Mouse (Mus musculus): ENCODE measurements around the gene Tnfrsf17. TPM values are rescaled to one million over a fixed set of nuclear protein-coding genes. Genes with fewer than 3 reads are reported as not detected.

Gene Tnfrsf17
- polyA plus RNA-seq (2012; rRNA removed) = 4.0 and 4.6 TPM in 2 replicates

DNA sequence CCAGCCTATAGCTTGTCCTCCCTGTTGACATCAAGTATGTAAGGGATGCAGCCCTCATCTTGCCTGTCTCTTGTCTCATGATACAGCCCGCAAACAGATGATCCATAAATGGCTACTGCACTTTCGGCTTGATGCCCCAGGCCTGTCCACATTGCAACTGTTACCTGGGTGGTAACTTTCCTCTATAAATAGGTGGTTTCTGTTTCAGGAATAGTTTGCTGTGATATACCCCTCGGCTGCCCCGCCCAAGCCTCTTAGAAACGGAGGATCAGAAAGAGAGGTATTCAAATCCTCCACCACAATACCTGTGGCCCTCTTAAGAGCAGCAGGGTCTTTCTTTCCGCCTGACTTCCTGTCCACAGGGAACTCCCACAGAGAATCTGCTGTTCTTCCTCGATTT is at the start of gene Tnfrsf17:
Gene Tnfrsf17, plus strand, starts transcription at position 301 of the 400 bp plus-strand sequence.
- WGBS = 79% methylated on average over 7 of the region's 7 CpGs
- Histone ChIP-seq H3K36me3 (ENCODE audit: control insufficient read depth, insufficient read depth, low read length) (no peaks in the 10 kb centered on the region), H3K27me3 (ENCODE audit: control insufficient read depth, insufficient read depth, low read length) (no peaks in the 10 kb centered on the region), H3K27ac (ENCODE audit: insufficient read depth, low read length) (no peak within 1 kb of the TSS), H3K4me3 (ENCODE audit: extremely low read depth, insufficient read depth, insufficient read length) (no peak within 1 kb of the TSS), H3K4me1 (ENCODE audit: control insufficient read depth, insufficient read depth, insufficient read length) (peaks cover 12% of the 10 kb centered on the region; the same call in 1 of the 2 replicates)
- TF ChIP-seq POLR2A (IDR thresholded peaks at IDR 0.05; ENCODE audit: low read depth, low read length) (no peak), CTCF (IDR thresholded peaks at IDR 0.05; ENCODE audit: extremely low read depth, insufficient read depth, insufficient read length, insufficient replicate concordance) (no peak)
- DNase-seq (ENCODE audit: low read depth in 1 of 2, low spot score in 2 of 2) = no peak

DNA sequence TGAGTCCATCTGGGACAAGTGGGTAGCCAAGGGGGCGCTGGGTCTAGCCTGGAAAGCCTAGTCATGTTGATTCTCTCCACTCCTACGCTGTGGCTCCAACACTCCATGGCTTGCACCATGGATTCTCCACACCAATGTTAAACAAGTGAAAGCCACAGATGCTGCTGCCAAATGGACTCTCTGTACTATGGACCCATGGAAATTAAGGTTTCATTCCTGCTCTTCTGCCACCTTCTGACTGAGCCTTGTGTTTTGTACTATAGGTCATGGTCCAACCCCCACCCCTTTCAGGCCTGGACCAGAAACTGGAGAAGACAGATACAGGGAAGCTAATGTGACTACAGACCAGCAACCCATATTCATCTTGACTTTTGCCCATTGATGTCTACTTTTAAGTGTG is 47.1 kb upstream of the Tnfrsf17 start:
- Histone ChIP-seq H3K27me3 (ENCODE audit: control insufficient read depth, insufficient read depth, low read length) (no peaks in the 10 kb centered on the region), H3K4me3 (ENCODE audit: extremely low read depth, insufficient read depth, insufficient read length) (no peak overlapping the region), H3K36me3 (ENCODE audit: control insufficient read depth, insufficient read depth, low read length) (no peaks in the 10 kb centered on the region), H3K4me1 (ENCODE audit: control insufficient read depth, insufficient read depth, insufficient read length) (no peaks in the 10 kb centered on the region), H3K27ac (ENCODE audit: insufficient read depth, low read length) (no peak overlapping the region)
- TF ChIP-seq POLR2A (IDR thresholded peaks at IDR 0.05; ENCODE audit: low read depth, low read length) (no peak), CTCF (IDR thresholded peaks at IDR 0.05; ENCODE audit: extremely low read depth, insufficient read depth, insufficient read length, insufficient replicate concordance) (no peak)
- no peak for DNase-seq (ENCODE audit: low read depth in 1 of 2, low spot score in 2 of 2)
- 86% methylated on average over 2 of the region's 2 CpGs for WGBS

DNA sequence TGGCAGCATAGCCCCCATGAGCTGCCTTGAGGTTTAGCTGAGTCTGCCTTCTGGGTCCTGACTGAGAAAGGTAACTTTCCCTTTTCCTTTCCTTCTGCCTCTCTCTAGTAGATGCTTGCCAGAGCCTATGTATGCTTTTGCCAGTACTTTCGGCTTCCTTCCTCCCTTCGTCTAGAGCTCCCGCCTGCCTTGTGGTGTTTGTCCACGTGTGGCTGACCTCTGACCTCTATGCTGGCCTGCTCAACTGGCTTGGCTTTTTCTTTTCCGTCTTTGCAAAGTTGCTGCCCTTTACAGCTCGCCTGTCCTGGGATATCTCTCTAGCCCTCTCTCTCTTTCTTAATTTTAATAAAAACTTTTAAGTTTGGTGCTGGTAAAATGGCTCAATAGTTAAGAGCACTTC is 43.8 kb upstream of the Tnfrsf17 start:
- 51% methylated on average over 6 of the region's 6 CpGs for WGBS
- no peaks in the 10 kb centered on the region for H3K36me3 ChIP-seq (ENCODE audit: control insufficient read depth, insufficient read depth, low read length)

DNA sequence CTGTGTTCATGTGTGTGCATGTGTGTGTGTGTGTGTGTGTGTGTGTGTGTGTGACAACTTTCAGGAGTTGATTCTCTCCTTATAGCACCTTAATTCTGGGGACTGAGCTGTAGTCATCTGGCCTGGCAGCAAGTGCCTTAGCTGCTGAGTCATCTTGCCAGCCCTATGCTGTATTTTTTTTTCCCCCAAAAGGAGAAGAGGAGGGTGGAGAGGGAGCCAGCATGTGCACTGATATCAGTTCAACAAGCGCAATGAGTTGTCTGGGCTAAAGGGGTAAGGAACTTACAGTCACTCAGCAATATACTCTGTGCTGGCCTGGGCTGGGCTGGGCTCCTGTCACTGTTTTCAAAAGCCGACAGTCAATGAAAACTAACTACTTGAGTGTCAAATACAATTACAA is 43.0 kb upstream of the Tnfrsf17 start:
- Histone ChIP-seq H3K36me3 (ENCODE audit: control insufficient read depth, insufficient read depth, low read length) (no peaks in the 10 kb centered on the region), H3K4me3 (ENCODE audit: extremely low read depth, insufficient read depth, insufficient read length) (no peak overlapping the region), H3K27ac (ENCODE audit: insufficient read depth, low read length) (no peak overlapping the region), H3K27me3 (ENCODE audit: control insufficient read depth, insufficient read depth, low read length) (no peaks in the 10 kb centered on the region), H3K4me1 (ENCODE audit: control insufficient read depth, insufficient read depth, insufficient read length) (no peaks in the 10 kb centered on the region)
- 56% methylated on average over 2 of the region's 2 CpGs for WGBS
- DNase-seq (ENCODE audit: low read depth in 1 of 2, low spot score in 2 of 2) = no peak
- TF ChIP-seq CTCF (IDR thresholded peaks at IDR 0.05; ENCODE audit: extremely low read depth, insufficient read depth, insufficient read length, insufficient replicate concordance) (no peak), POLR2A (IDR thresholded peaks at IDR 0.05; ENCODE audit: low read depth, low read length) (no peak)

More for the DNA sequence above, 43.8 kb upstream of the Tnfrsf17 start:
- TF ChIP-seq POLR2A (IDR thresholded peaks at IDR 0.05; ENCODE audit: low read depth, low read length) (no peak), CTCF (IDR thresholded peaks at IDR 0.05; ENCODE audit: extremely low read depth, insufficient read depth, insufficient read length, insufficient replicate concordance) (no peak)
- Histone ChIP-seq H3K27me3 (ENCODE audit: control insufficient read depth, insufficient read depth, low read length) (no peaks in the 10 kb centered on the region), H3K27ac (ENCODE audit: insufficient read depth, low read length) (no peak overlapping the region), H3K4me3 (ENCODE audit: extremely low read depth, insufficient read depth, insufficient read length) (no peak overlapping the region), H3K4me1 (ENCODE audit: control insufficient read depth, insufficient read depth, insufficient read length) (no peaks in the 10 kb centered on the region)
- DNase-seq (ENCODE audit: low read depth in 1 of 2, low spot score in 2 of 2) = no peak

DNA sequence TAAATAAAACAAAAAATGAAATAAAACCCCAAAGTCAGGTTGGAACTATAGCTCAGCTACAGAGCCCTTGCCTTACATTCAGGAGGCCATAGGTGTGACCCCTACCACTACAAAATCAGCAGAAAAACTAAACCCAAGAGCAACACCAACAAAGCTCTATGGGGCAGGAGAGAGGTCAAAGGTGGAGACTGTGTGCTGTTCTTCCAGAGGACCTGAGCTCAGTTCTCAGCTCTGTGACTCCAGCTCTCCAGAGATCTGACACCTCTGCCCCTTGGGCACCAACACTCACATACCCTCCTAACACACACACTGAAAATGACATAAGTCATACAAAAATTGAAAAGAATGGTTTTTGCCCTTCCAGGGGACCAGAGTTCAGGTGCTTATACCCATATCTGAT is 42.5 kb upstream of the Tnfrsf17 start:
- H3K36me3 ChIP-seq (ENCODE audit: control insufficient read depth, insufficient read depth, low read length) = no peaks in the 10 kb centered on the region
- H3K4me3 ChIP-seq (ENCODE audit: extremely low read depth, insufficient read depth, insufficient read length) = no peak overlapping the region
- no peaks in the 10 kb centered on the region for H3K27me3 ChIP-seq (ENCODE audit: control insufficient read depth, insufficient read depth, low read length)
- no peaks in the 10 kb centered on the region for H3K4me1 ChIP-seq (ENCODE audit: control insufficient read depth, insufficient read depth, insufficient read length)
- no peak for DNase-seq (ENCODE audit: low read depth in 1 of 2, low spot score in 2 of 2)
- TF ChIP-seq CTCF (IDR thresholded peaks at IDR 0.05; ENCODE audit: extremely low read depth, insufficient read depth, insufficient read length, insufficient replicate concordance) (no peak), POLR2A (IDR thresholded peaks at IDR 0.05; ENCODE audit: low read depth, low read length) (no peak)
- H3K27ac ChIP-seq (ENCODE audit: insufficient read depth, low read length) = no peak overlapping the region

DNA sequence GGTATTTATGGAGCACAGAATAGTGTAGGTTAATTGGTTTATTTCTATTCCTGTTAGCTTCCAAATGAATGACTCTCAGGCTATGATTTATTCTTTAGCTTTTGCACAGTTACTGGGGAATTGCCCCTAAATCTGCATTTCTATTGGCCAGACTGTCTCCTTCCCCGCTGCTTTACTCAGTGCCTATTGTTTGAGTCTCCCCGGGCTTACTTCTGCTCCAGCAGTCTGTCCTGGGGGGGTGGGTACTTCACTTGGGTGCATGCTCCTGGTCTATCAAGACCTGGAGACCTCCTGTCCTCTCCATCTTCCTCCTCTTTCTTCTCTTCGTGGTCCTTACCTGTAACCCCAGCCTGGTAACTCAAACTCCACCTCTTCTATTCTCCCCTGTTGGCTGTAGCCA is 36.7 kb upstream of the Tnfrsf17 start:
- H3K27ac ChIP-seq (ENCODE audit: insufficient read depth, low read length) = no peak overlapping the region
- DNase-seq (ENCODE audit: low read depth in 1 of 2, low spot score in 2 of 2) = no peak
- no peaks in the 10 kb centered on the region for H3K27me3 ChIP-seq (ENCODE audit: control insufficient read depth, insufficient read depth, low read length)
- H3K4me1 ChIP-seq (ENCODE audit: control insufficient read depth, insufficient read depth, insufficient read length) = no peaks in the 10 kb centered on the region
- no peaks in the 10 kb centered on the region for H3K36me3 ChIP-seq (ENCODE audit: control insufficient read depth, insufficient read depth, low read length)
- H3K4me3 ChIP-seq (ENCODE audit: extremely low read depth, insufficient read depth, insufficient read length) = no peak overlapping the region
- 80% methylated on average over 3 of the region's 3 CpGs for WGBS
- TF ChIP-seq POLR2A (IDR thresholded peaks at IDR 0.05; ENCODE audit: low read depth, low read length) (no peak), CTCF (IDR thresholded peaks at IDR 0.05; ENCODE audit: extremely low read depth, insufficient read depth, insufficient read length, insufficient replicate concordance) (no peak)

DNA sequence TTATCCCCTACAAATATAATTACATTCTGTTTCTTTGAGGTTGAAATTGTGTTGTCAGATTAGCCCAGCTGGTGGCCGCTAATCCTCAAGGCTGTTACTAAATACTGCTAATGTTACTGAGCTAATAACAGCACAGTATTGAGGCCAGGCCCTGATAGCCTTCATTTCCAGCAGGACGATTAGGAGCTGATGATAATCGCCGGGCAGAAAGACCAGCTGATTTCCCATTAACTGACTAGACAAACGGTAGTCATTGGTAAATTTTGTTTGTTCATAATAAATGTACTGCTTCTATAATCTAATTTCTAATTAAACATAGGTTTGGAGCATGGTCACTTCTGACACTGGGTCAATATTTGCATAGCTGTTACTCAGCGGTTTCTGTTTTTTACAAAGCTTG is 34.8 kb upstream of the Tnfrsf17 start:
- no peak for DNase-seq (ENCODE audit: low read depth in 1 of 2, low spot score in 2 of 2)
- H3K27me3 ChIP-seq (ENCODE audit: control insufficient read depth, insufficient read depth, low read length) = no peaks in the 10 kb centered on the region
- no peak for TF ChIP-seq CTCF (IDR thresholded peaks at IDR 0.05; ENCODE audit: extremely low read depth, insufficient read depth, insufficient read length, insufficient replicate concordance)
- TF ChIP-seq POLR2A (IDR thresholded peaks at IDR 0.05; ENCODE audit: low read depth, low read length) = no peak
- H3K4me1 ChIP-seq (ENCODE audit: control insufficient read depth, insufficient read depth, insufficient read length) = no peaks in the 10 kb centered on the region
- no peaks in the 10 kb centered on the region for H3K36me3 ChIP-seq (ENCODE audit: control insufficient read depth, insufficient read depth, low read length)
- H3K27ac ChIP-seq (ENCODE audit: insufficient read depth, low read length) = no peak overlapping the region
- WGBS = 90% methylated on average over 6 of the region's 6 CpGs
- no peak overlapping the region for H3K4me3 ChIP-seq (ENCODE audit: extremely low read depth, insufficient read depth, insufficient read length)

Measured in spleen, adult 2 months (tissue).